Mouse (Mus musculus) lung, embryonic 16.5 days (tissue): ENCODE data around the gene Hoxc10. TPM values are rescaled to one million over a fixed set of nuclear protein-coding genes. Genes with fewer than 3 reads are reported as not detected.

Experiments
- ATAC-seq: fragments of 200-750 bp; cut with Nextera tagmentation; 2 replicates; pipeline ENCODE4 v1.8.0; 2017; ENCODE audit warnings: low read depth, mild to moderate bottlenecking, moderate library complexity
- H3K27ac ChIP-seq: fragments of 300-500 bp; sonication (generic); 2 replicates; pipeline ENCODE4 v1.5.1; 2014; ENCODE audit warnings: mild to moderate bottlenecking, control low read depth, low read length
- H3K27me3 ChIP-seq: fragments of 300-500 bp; sonication (generic); 2 replicates; pipeline ENCODE4 v1.6.1; 2014; ENCODE audit warnings: low read depth, low read length, mixed read lengths; ENCODE audit not compliant: control insufficient read depth, insufficient read depth
- H3K36me3 ChIP-seq: fragments of 300-500 bp; sonication (generic); 2 replicates; pipeline ENCODE4 v1.6.1; 2014; ENCODE audit warnings: low read length; ENCODE audit not compliant: control insufficient read depth, insufficient read depth
- H3K4me1 ChIP-seq: fragments of 300-500 bp; sonication (generic); replicated peaks from 2 replicates; pipeline ENCODE4 v1.6.1; 2014; ENCODE audit warnings: low read length, mixed read lengths; ENCODE audit not compliant: control insufficient read depth, insufficient read depth
- H3K4me2 ChIP-seq: fragments of 300-500 bp; sonication (generic); 2 replicates; pipeline ENCODE4 v1.6.1; 2014; ENCODE audit warnings: low read depth, low read length, control low read depth
- H3K4me3 ChIP-seq: fragments of 300-500 bp; sonication (generic); 2 replicates; pipeline ENCODE4 v1.5.1; 2014; ENCODE audit warnings: mild to moderate bottlenecking, low read length, control low read depth
- H3K9ac ChIP-seq: fragments of 300-500 bp; sonication (generic); 2 replicates; pipeline ENCODE4 v1.6.1; 2014; ENCODE audit warnings: low read length, control low read depth
- H3K9me3 ChIP-seq: fragments of 300-500 bp; sonication (generic); 2 replicates; pipeline ENCODE4 v1.6.1; 2016; ENCODE audit warnings: low read length; ENCODE audit not compliant: control insufficient read depth
- WGBS: fragments of 180-500 bp; shearing (Covaris S2); extraction: QIAGEN DNeasy Blood & Tissue Kit; methylation state at CpG from one replicate; pipeline ENCODE4 v1.1.7; 2014; 5-methylcytosine and 5-hydroxymethylcytosine counted together
- polyA plus RNA-seq: library from polyadenylated mRNA; unstranded; fragments of >200 nt; fragmentation: Nextera tagmentation; extraction: Ambion mirVana; gene quantifications from 2 replicates; pipeline ENCODE4 v1.2.1, GENCODE M21; 2015

Hoxc10 gene
- polyA plus RNA-seq, 1 experiment from 2014 or later: not detected

GRCm38 (mm10) chr15:102942739-102943467, 23.7 kb upstream of the Hoxc10 start:
- peak overlapping the region; percentile 9; the same call in 1 of the 2 replicates for H3K4me3 ChIP-seq
- H3K27ac ChIP-seq: no peak overlapping the region
- H3K36me3 ChIP-seq: no peaks in the 10 kb centered on the region
- WGBS: 2% methylated on average over 47 of the region's 53 CpGs
- H3K4me1 ChIP-seq: no peaks in the 10 kb centered on the region
- ATAC-seq: no peak
- no peaks in the 10 kb centered on the region for H3K9me3 ChIP-seq
- H3K27me3 ChIP-seq: peaks cover 96% of the 10 kb centered on the region
- no peak overlapping the region for H3K4me2 ChIP-seq
- no peak overlapping the region for H3K9ac ChIP-seq

GRCm38 (mm10) chr15:102943468-102943813, 23.2 kb upstream of the Hoxc10 start:
- no peaks in the 10 kb centered on the region for H3K36me3 ChIP-seq
- H3K4me2 ChIP-seq: no peak overlapping the region
- no peak overlapping the region for H3K9ac ChIP-seq
- no peak for ATAC-seq
- 6% methylated on average over 5 of the region's 5 CpGs for WGBS
- H3K4me1 ChIP-seq: no peaks in the 10 kb centered on the region
- H3K27ac ChIP-seq: no peak overlapping the region
- no peaks in the 10 kb centered on the region for H3K9me3 ChIP-seq
- H3K27me3 ChIP-seq: peaks cover 96% of the 10 kb centered on the region
- H3K4me3 ChIP-seq: no peak overlapping the region; the same call in 1 of the 2 replicates

- no peak overlapping the region for H3K4me2 ChIP-seq
- H3K36me3 ChIP-seq: no peaks in the 10 kb centered on the region
- no peak overlapping the region for H3K9ac ChIP-seq
- no peak overlapping the region for H3K4me3 ChIP-seq
- no peaks in the 10 kb centered on the region for H3K9me3 ChIP-seq
- peaks cover 93% of the 10 kb centered on the region for H3K27me3 ChIP-seq
- no peak overlapping the region for H3K27ac ChIP-seq
- no peak for ATAC-seq
- 10% methylated on average over 22 of the region's 22 CpGs for WGBS
- H3K4me1 ChIP-seq: no peaks in the 10 kb centered on the region
Observed at GRCm38 (mm10) chr15:102945185-102946077, 21.2 kb upstream of the Hoxc10 start.

- H3K4me2 ChIP-seq: no peak overlapping the region
- H3K27ac ChIP-seq: no peak overlapping the region
- no peaks in the 10 kb centered on the region for H3K36me3 ChIP-seq
- no peak overlapping the region for H3K4me3 ChIP-seq
- peaks cover 93% of the 10 kb centered on the region for H3K27me3 ChIP-seq
- H3K4me1 ChIP-seq: no peaks in the 10 kb centered on the region
- no peak overlapping the region for H3K9ac ChIP-seq
- no peaks in the 10 kb centered on the region for H3K9me3 ChIP-seq
- 2% methylated on average over 9 of the region's 9 CpGs for WGBS
- no peak for ATAC-seq
Observed at GRCm38 (mm10) chr15:102947276-102947675, 19.3 kb upstream of the Hoxc10 start.

- Histone ChIP-seq H3K4me1 (no peaks in the 10 kb centered on the region), H3K27me3 (peaks cover 93% of the 10 kb centered on the region), H3K4me3 (no peak overlapping the region), H3K9ac (no peak overlapping the region), H3K36me3 (no peaks in the 10 kb centered on the region), H3K27ac (no peak overlapping the region), H3K9me3 (no peaks in the 10 kb centered on the region), H3K4me2 (no peak overlapping the region)
- WGBS: 11% methylated on average over 2 of the region's 2 CpGs
- ATAC-seq: no peak
Observed at GRCm38 (mm10) chr15:102948842-102949241, 17.8 kb upstream of the Hoxc10 start.

GRCm38 (mm10) chr15:102949696-102950095, 16.9 kb upstream of the Hoxc10 start:
- Histone ChIP-seq H3K27ac (no peak overlapping the region), H3K4me2 (no peak overlapping the region), H3K36me3 (no peaks in the 10 kb centered on the region), H3K4me1 (no peaks in the 10 kb centered on the region), H3K27me3 (peaks cover 94% of the 10 kb centered on the region), H3K4me3 (no peak overlapping the region), H3K9me3 (no peaks in the 10 kb centered on the region), H3K9ac (no peak overlapping the region)
- ATAC-seq: no peak
- 1% methylated on average over 20 of the region's 20 CpGs for WGBS

GRCm38 (mm10) chr15:102950877-102951276, 15.7 kb upstream of the Hoxc10 start:
- Histone ChIP-seq H3K27ac (no peak overlapping the region), H3K36me3 (no peaks in the 10 kb centered on the region)
- WGBS: 11% methylated on average over 2 of the region's 2 CpGs

GRCm38 (mm10) chr15:102953561-102953960, 13.0 kb upstream of the Hoxc10 start:
- 3% methylated on average over 6 of the region's 6 CpGs for WGBS
- H3K27ac ChIP-seq: no peak overlapping the region
- no peak overlapping the region for H3K4me2 ChIP-seq
- H3K36me3 ChIP-seq: no peaks in the 10 kb centered on the region
- no peaks in the 10 kb centered on the region for H3K4me1 ChIP-seq
- no peak overlapping the region for H3K9ac ChIP-seq
- H3K4me3 ChIP-seq: no peak overlapping the region
- no peaks in the 10 kb centered on the region for H3K9me3 ChIP-seq
- peaks cover 95% of the 10 kb centered on the region for H3K27me3 ChIP-seq
- no peak for ATAC-seq

More at GRCm38 (mm10) chr15:102950877-102951276, 15.7 kb upstream of the Hoxc10 start:
- Histone ChIP-seq H3K27me3 (peaks cover 95% of the 10 kb centered on the region), H3K4me2 (no peak overlapping the region), H3K9ac (no peak overlapping the region), H3K4me1 (no peaks in the 10 kb centered on the region), H3K4me3 (no peak overlapping the region), H3K9me3 (no peaks in the 10 kb centered on the region)
- no peak for ATAC-seq
